Mouse (Mus musculus): ENCODE results near the gene Cdc45. TPM values are rescaled to one million over a fixed set of nuclear protein-coding genes. Genes with fewer than 3 reads are reported as not detected.

Cdc45 gene
- polyA plus RNA-seq, 1 experiment from 2014 or later: 58.4 TPM

DNA sequence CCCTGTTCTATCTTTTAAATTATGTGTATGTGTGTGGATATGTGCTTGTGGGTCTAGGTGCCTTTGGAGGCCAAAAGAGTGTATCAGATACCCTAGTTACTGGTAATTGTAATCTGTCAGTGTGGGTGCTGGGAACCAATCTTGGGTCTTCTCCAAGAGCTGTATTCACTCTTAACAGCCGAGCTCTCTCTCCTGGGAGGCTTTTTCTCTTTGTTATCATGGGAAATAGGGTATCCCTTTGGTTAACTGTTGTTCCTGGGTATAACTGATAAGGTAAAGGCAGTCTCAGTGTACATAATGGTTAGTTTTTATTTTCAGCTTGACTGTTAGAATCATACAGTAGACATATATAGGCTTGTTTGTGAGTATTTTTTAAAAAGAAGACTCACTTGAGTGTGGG lies 10.6 kb upstream of the Cdc45 start:
- H3K4me1 ChIP-seq: no peaks in the 10 kb centered on the region
- H3K27ac ChIP-seq: no peak overlapping the region
- DNase-seq (ENCODE audit: low spot score): no peak
- no peak overlapping the region for H3K4me3 ChIP-seq
- WGBS: 79% methylated on average over 1 of the region's 1 CpGs
- H3K36me3 ChIP-seq: peaks cover 98% of the 10 kb centered on the region
- H3K27me3 ChIP-seq (ENCODE audit: insufficient read depth, poor library complexity, severe bottlenecking): no peaks in the 10 kb centered on the region
- H3K9me3 ChIP-seq: no peaks in the 10 kb centered on the region

DNA sequence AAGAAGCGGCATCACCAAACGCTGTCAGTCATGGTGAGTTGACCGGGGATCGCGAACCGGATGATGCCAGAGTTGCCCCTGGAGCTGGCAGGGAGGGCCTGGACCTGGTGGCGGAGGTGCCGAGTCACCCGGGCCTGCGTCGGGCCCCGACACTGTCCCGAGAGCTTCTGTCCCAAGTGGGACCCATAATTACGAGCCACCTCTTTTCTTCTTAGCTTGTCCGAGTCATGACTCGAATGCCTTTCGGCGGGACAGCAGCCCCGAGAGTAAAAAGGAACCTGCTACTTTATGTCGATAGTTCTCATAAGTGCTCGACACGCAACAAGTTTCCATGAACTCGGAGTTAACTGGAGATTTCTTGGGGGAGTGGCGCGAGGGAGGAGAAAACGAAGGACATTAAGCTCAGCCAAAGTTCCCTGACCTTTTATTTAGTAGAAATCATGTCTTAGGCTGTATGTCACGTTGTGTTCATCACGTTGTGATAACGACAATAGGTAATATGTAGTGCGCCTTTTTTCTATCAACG lies 661 bp upstream of the Cdc45 start:
- H3K9me3 ChIP-seq: no peaks in the 10 kb centered on the region
- H3K36me3 ChIP-seq: peaks cover 56% of the 10 kb centered on the region
- WGBS: 1% methylated on average over 31 of the region's 31 CpGs
- peak overlapping the region; percentile 89 for H3K27ac ChIP-seq
- peaks cover 14% of the 10 kb centered on the region for H3K4me1 ChIP-seq
- peak overlapping the region; percentile 85 for H3K4me3 ChIP-seq
- H3K27me3 ChIP-seq (ENCODE audit: insufficient read depth, poor library complexity, severe bottlenecking): no peaks in the 10 kb centered on the region
- DNase-seq (ENCODE audit: low spot score): no peak

DNA sequence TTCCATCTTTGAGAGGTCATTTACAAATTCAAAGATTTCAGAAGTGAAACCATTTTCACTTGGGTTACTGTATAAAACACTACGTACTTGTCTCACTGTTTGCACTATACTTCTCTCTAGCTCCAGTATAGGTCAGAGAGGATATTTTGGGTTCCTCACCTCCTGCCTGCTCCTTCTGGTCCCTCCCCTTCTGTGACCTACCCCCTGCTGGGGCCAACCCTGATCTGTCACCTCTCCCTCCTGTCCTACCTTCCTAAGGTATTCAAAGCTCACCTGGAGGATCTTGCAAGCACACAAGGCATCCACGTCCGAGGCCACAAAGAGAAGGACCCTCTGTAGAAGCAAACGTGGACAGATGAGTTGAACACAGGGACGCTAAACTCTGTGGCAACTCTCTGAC lies 755 bp downstream of the Cdc45 start:
- Histone ChIP-seq H3K4me1 (peaks cover 14% of the 10 kb centered on the region), H3K4me3 (peak overlapping the region; percentile 85), H3K27ac (peak overlapping the region; percentile 89), H3K27me3 (ENCODE audit: insufficient read depth, poor library complexity, severe bottlenecking) (no peaks in the 10 kb centered on the region), H3K9me3 (no peaks in the 10 kb centered on the region), H3K36me3 (peaks cover 56% of the 10 kb centered on the region)
- DNase-seq (ENCODE audit: low spot score): no peak
- WGBS: 6% methylated on average over 5 of the region's 5 CpGs

DNA sequence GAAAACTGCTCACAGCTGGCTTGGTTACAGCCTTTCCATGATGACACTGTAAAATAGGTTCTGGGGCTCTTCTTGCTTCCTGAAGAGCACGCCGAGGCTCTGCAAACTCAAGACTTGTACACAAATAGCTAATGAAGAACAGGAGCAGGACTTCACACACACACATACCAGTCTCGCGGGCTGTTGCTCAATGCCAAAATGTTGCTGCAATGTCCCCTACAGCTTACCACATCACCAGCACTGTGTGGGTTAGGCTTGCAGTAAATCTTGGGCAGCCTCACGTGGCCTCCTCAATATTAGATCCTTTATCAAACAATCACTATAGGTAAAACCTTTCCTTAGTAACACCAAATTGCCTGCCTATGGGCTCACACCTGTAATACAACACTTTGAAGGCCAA lies 2.8 kb downstream of the Cdc45 start:
- Histone ChIP-seq H3K4me3 (no peak overlapping the region), H3K4me1 (peaks cover 14% of the 10 kb centered on the region), H3K9me3 (no peaks in the 10 kb centered on the region), H3K27ac (no peak overlapping the region), H3K27me3 (ENCODE audit: insufficient read depth, poor library complexity, severe bottlenecking) (no peaks in the 10 kb centered on the region), H3K36me3 (peaks cover 58% of the 10 kb centered on the region)
- 94% methylated on average over 5 of the region's 5 CpGs for WGBS
- DNase-seq (ENCODE audit: low spot score): no peak

DNA sequence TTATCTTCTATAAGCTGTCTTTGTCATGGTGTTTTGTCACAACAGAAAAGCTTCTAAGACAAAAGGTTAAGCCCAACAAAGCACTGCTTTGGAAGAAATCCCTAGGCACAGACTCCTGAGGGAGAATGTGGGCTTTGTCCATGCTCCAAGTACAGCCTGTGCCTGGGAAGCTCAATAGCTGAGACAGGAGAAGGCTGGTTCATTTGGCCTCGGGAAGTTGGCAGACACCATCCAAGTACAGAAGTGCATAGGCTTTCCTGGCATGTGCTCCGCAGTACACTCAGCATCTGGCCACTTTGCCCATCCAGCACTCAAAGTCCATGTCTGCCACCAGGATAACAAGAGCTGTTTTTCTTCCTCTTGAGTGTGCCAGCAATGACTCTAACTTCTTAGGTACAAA lies 6.0 kb downstream of the Cdc45 start:
- Histone ChIP-seq H3K4me3 (no peak overlapping the region), H3K9me3 (no peaks in the 10 kb centered on the region), H3K27ac (no peak overlapping the region), H3K27me3 (ENCODE audit: insufficient read depth, poor library complexity, severe bottlenecking) (no peaks in the 10 kb centered on the region), H3K36me3 (peaks cover 76% of the 10 kb centered on the region), H3K4me1 (peaks cover 2% of the 10 kb centered on the region; the same call in 1 of the 2 replicates)
- 94% methylated on average over 2 of the region's 2 CpGs for WGBS
- DNase-seq (ENCODE audit: low spot score): no peak

DNA sequence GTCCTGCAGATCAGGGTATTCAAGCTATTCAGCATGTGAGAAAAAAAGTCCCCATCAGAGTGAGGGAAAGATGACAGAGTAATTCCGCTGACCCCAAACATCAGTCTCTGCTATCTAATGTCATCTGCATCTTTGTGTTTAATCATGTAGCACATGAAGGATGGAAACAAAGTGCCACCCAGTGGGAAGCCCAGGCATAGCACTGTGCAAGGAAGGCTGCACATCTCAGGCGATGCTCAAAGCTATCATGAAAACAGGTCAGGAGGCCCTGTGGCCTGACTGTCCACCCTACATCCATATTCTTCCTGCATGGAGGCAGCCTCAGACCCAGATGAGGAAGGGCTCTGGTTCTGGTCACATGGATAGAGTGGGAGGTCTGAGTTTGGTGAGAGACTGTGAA lies 12.9 kb downstream of the Cdc45 start:
- no peaks in the 10 kb centered on the region for H3K4me1 ChIP-seq
- H3K27me3 ChIP-seq (ENCODE audit: insufficient read depth, poor library complexity, severe bottlenecking): no peaks in the 10 kb centered on the region
- H3K9me3 ChIP-seq: no peaks in the 10 kb centered on the region
- peaks cover 83% of the 10 kb centered on the region for H3K36me3 ChIP-seq
- no peak for DNase-seq (ENCODE audit: low spot score)
- H3K27ac ChIP-seq: no peak overlapping the region
- WGBS: 73% methylated on average over 2 of the region's 2 CpGs
- H3K4me3 ChIP-seq: no peak overlapping the region

DNA sequence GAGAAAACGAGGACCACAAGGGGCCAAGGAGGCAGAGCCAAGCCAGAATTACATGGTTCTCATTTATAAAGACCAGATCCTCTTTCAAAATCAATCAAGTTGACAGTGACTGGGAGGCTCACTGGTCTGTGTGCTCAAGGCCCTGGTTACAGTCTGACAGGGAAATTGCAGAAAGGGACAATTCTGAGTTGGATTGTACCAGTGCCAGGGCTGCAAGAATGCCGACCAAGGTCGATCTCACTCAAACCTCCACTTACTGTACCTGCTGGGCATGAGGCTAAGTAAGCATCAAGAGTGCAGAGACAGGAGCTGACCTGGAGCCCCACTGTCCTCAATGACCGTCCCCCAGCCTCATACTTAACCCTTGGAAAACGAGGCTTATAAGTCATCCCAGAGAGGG lies 13.6 kb downstream of the Cdc45 start:
- Histone ChIP-seq H3K4me1 (no peaks in the 10 kb centered on the region), H3K9me3 (no peaks in the 10 kb centered on the region), H3K36me3 (peaks cover 87% of the 10 kb centered on the region), H3K27ac (no peak overlapping the region), H3K27me3 (ENCODE audit: insufficient read depth, poor library complexity, severe bottlenecking) (no peaks in the 10 kb centered on the region), H3K4me3 (no peak overlapping the region)
- DNase-seq (ENCODE audit: low spot score): no peak
- 87% methylated on average over 5 of the region's 5 CpGs for WGBS

DNA sequence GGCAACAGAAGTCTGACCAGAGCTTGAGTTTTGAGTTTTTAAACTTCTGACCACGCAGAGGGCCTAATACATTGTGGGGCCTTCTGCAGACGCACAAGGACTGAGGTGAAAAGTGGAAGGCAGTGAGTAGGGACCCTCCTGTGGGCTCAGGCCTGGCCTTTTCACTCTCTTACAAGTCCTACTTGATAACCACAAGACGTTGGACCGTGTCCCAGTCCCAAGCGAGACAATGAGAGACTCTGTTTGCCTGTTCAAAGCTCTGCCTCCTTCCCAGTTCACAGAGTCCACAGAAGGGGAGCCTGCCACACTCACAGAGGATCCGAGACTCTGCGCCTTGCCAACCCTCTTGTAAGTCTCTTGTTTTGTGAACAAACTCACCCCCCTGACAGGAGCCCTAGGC lies 15.1 kb downstream of the Cdc45 start:
- 83% methylated on average over 7 of the region's 7 CpGs for WGBS
- Histone ChIP-seq H3K27ac (no peak overlapping the region), H3K4me1 (no peaks in the 10 kb centered on the region), H3K9me3 (no peaks in the 10 kb centered on the region), H3K36me3 (peaks cover 94% of the 10 kb centered on the region), H3K4me3 (no peak overlapping the region), H3K27me3 (ENCODE audit: insufficient read depth, poor library complexity, severe bottlenecking) (no peaks in the 10 kb centered on the region)
- no peak for DNase-seq (ENCODE audit: low spot score)

DNA sequence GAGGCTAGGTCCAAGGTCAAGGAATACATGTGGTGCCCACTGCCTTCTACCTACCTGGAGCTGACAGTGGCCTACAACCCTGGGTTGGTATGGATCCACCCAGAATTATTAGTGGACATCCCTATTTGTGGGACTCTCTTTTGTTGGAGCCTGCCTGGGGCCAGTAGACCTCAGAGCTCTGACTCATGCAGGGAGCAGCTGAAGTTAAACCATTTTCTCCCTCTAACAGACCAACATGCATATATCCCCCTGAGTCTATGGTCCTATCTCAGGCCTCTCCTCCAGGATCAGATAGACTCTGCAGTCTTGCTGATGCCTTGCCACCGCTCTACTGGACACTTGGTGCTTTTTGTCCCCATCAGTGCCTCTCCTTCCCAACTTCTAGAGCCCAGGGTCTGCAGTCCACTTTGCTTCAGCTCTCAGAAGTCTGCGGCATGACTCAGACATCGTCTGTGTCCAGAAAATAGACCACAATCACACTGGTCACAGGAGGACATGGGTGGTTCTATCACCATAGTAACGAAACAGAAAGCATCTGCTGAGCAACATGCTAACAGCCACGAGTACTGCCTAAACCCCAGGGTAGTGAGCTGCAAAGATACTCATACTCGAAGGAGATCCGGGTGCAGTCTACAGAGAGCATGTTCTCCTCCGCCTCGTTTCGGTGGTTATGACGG lies 16.4 kb downstream of the Cdc45 start:
- Histone ChIP-seq H3K27ac (no peak overlapping the region), H3K4me1 (no peaks in the 10 kb centered on the region), H3K4me3 (no peak overlapping the region), H3K9me3 (no peaks in the 10 kb centered on the region), H3K36me3 (peaks cover 94% of the 10 kb centered on the region), H3K27me3 (ENCODE audit: insufficient read depth, poor library complexity, severe bottlenecking) (no peaks in the 10 kb centered on the region)
- 90% methylated on average over 11 of the region's 11 CpGs for WGBS
- no peak for DNase-seq (ENCODE audit: low spot score)

DNA sequence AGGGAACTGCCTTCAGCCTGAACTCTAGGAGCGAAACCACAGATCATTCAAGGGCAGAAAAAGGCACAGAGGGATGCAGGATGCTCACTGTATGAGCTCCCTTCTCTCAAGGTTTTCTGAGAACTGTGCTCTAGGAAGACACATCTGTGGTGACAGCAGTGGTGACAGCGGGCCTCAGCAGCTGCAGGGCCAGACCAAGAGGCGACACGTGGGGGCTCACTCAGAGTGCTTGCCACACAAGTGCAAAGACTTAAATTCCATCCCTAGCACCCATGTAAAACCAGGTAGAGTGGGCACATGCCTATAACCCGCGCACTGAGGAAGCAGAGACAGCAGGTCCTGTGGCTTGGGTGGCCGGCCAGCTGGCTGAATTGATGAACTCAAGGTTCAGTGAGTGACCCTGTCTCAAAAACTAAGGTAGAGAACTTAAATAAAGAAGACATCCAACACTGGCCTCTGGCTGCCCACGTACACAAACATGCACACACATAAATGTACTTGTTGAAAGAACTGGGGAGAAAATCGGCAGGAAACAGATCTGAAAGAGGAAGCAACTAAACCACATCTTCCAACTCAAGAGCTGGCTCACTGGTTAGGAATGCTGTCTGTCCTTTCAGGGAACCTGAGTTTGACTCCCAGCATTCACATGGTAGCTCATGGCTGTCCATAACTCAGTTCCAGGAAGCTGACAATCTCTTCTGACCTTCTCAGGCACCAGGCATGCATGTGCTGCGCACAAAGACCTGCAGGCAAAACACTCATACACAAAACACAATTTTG lies 23.0 kb downstream of the Cdc45 start:
- Histone ChIP-seq H3K27ac (no peak overlapping the region), H3K9me3 (no peaks in the 10 kb centered on the region), H3K4me3 (no peak overlapping the region), H3K27me3 (ENCODE audit: insufficient read depth, poor library complexity, severe bottlenecking) (no peaks in the 10 kb centered on the region), H3K36me3 (peaks cover 86% of the 10 kb centered on the region), H3K4me1 (no peaks in the 10 kb centered on the region)
- WGBS: 82% methylated on average over 10 of the region's 10 CpGs
- DNase-seq (ENCODE audit: low spot score): no peak

DNA sequence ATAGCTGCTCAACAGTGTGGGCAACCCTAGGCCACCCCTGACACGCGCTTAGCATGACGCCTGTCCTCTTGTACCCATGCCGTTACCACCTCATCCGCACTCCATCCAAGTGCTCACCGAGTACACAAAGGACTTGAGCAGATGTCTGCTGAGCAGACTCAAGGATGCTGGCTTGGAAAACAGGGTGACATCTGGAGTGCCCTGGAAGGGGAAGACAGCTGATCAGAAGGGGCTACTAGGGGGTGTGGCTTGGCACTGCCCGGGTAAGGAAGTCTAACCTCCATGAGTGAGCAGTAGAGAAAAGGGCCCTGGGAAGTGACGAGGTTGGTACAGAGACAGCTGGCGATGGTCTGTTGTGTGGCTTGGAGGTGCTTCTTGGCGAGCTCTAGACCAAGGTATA lies 25.1 kb downstream of the Cdc45 start:
- WGBS: 88% methylated on average over 10 of the region's 10 CpGs
- Histone ChIP-seq H3K36me3 (peaks cover 87% of the 10 kb centered on the region), H3K27ac (no peak overlapping the region)

DNA sequence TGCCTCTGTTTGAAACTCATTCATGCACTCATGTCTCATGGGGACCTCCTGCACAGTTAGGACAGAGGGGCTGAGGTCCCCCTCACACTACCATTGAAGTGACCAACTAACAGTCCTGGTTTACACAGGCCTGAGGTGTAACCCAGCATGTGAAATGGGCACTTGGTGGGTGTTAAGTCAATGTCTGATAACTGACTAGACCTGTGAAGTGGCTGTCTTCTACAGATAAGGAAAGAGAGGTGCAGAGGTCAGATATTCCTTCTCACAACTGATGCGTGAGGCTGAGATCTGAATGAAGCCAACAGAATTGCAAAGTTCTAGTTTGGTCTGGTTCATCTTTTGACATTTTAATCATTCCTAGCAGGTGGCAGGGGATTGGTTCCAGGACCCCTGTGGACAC lies 26.3 kb downstream of the Cdc45 start:
- Histone ChIP-seq H3K36me3 (peaks cover 87% of the 10 kb centered on the region), H3K27ac (no peak overlapping the region), H3K4me3 (no peak overlapping the region), H3K4me1 (no peaks in the 10 kb centered on the region), H3K27me3 (ENCODE audit: insufficient read depth, poor library complexity, severe bottlenecking) (no peaks in the 10 kb centered on the region), H3K9me3 (no peaks in the 10 kb centered on the region)
- no peak for DNase-seq (ENCODE audit: low spot score)
- WGBS: 66% methylated on average over 1 of the region's 1 CpGs

More for the DNA sequence above, 25.1 kb downstream of the Cdc45 start:
- no peak for DNase-seq (ENCODE audit: low spot score)
- Histone ChIP-seq H3K9me3 (no peaks in the 10 kb centered on the region), H3K27me3 (ENCODE audit: insufficient read depth, poor library complexity, severe bottlenecking) (no peaks in the 10 kb centered on the region), H3K4me3 (no peak overlapping the region), H3K4me1 (no peaks in the 10 kb centered on the region)

DNA sequence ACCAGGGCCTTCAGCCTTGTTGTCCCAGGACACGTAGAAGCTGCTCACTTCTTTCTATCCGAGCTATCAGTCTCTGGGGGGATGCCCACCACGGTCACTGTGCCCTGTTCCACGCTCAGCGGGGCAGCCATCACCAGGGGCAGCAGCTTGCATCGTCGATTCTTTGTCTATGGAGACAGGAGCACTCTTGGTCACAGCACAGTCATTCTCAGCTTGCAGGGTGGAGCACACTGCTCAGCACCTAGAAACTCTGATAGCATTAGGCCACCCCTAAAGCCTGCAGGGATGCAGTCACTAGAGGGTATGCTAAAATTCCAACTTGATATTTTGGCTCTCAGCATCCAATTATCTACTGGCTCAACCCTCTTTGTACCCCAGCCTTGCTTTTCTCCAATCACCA lies 26.8 kb downstream of the Cdc45 start:
- H3K4me1 ChIP-seq: no peaks in the 10 kb centered on the region
- WGBS: 87% methylated on average over 7 of the region's 7 CpGs
- peaks cover 85% of the 10 kb centered on the region for H3K36me3 ChIP-seq
- no peak overlapping the region for H3K27ac ChIP-seq
- no peak overlapping the region for H3K4me3 ChIP-seq
- DNase-seq (ENCODE audit: low spot score): no peak
- H3K27me3 ChIP-seq (ENCODE audit: insufficient read depth, poor library complexity, severe bottlenecking): peaks cover 2% of the 10 kb centered on the region; the same call in 1 of the 2 replicates
- H3K9me3 ChIP-seq: no peaks in the 10 kb centered on the region
